Mouse (Mus musculus): ENCODE results near the gene Myb. TPM values are rescaled to one million over a fixed set of nuclear protein-coding genes. Genes with fewer than 3 reads are reported as not detected.

Gene Myb
- polyA plus RNA-seq, 1 experiment = 0.09 TPM

GRCm38 (mm10) chr10:21178711-21179110 lies 17.9 kb upstream of the Myb start:
- Histone ChIP-seq H3K9me3 (ENCODE audit: control insufficient read depth, low read length) (peaks cover 3% of the 10 kb centered on the region; the same call in 1 of the 2 replicates), H3K4me3 (replicated peaks) (no peak overlapping the region), H3K4me1 (ENCODE audit: control insufficient read depth) (no peaks in the 10 kb centered on the region; the same call in 1 of the 2 replicates), H3K36me3 (ENCODE audit: control insufficient read depth) (no peaks in the 10 kb centered on the region), H3K27me3 (ENCODE audit: control insufficient read depth) (no peaks in the 10 kb centered on the region)
- no peak for TF ChIP-seq TAL1 (IDR thresholded peaks at IDR 0.05; ENCODE audit: low read length)
- no peak for TF ChIP-seq GATA1 (IDR thresholded peaks at IDR 0.05; ENCODE audit: low read length)

- Histone ChIP-seq H3K9me3 (ENCODE audit: control insufficient read depth, low read length) (peaks cover 3% of the 10 kb centered on the region; the same call in 1 of the 2 replicates), H3K4me3 (replicated peaks) (no peak overlapping the region), H3K36me3 (ENCODE audit: control insufficient read depth) (no peaks in the 10 kb centered on the region), H3K4me1 (ENCODE audit: control insufficient read depth) (no peaks in the 10 kb centered on the region; the same call in 1 of the 2 replicates), H3K27me3 (ENCODE audit: control insufficient read depth) (no peaks in the 10 kb centered on the region)
- TF ChIP-seq GATA1 (IDR thresholded peaks at IDR 0.05; ENCODE audit: low read length) (no peak), TAL1 (IDR thresholded peaks at IDR 0.05; ENCODE audit: low read length) (no peak)
These were observed 17.5 kb upstream of the Myb start for GRCm38 (mm10) chr10:21178281-21178680.

GRCm38 (mm10) chr10:21172650-21173200 lies 11.9 kb upstream of the Myb start:
- Histone ChIP-seq H3K4me3 (replicated peaks) (no peak overlapping the region), H3K9me3 (ENCODE audit: control insufficient read depth, low read length) (peaks cover 7% of the 10 kb centered on the region)

DNA sequence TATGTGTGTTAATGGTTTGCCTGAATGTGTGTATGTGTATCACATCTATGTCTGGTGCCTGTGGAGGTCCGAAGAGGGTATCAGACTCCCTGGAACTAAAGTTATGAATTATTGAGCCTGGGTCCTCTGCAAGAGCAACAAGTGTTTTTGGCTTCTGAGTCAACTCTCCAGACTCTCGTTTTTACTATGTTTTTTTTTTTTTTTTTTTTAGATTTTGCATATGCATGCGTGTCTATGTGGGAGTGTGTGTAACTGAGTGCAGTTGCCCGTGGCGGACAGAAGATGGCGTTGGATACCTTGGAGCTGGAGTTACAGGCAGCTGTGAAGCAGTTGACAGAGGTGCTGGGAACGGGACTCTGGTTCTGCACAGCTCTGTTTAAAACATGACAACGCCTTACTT lies 7.7 kb upstream of the Myb start:
- no peaks in the 10 kb centered on the region for H3K27me3 ChIP-seq (ENCODE audit: control insufficient read depth)
- peaks cover 7% of the 10 kb centered on the region for H3K9me3 ChIP-seq (ENCODE audit: control insufficient read depth, low read length)
- TF ChIP-seq TAL1 (IDR thresholded peaks at IDR 0.05; ENCODE audit: low read length) (no peak), GATA1 (IDR thresholded peaks at IDR 0.05; ENCODE audit: low read length) (no peak)
- peaks cover 1% of the 10 kb centered on the region; the same call in 1 of the 2 replicates for H3K4me1 ChIP-seq (ENCODE audit: control insufficient read depth)
- no peak overlapping the region for H3K4me3 ChIP-seq (replicated peaks)
- no peaks in the 10 kb centered on the region for H3K36me3 ChIP-seq (ENCODE audit: control insufficient read depth)

More at GRCm38 (mm10) chr10:21172650-21173200, 11.9 kb upstream of the Myb start:
- no peak for TF ChIP-seq TAL1 (IDR thresholded peaks at IDR 0.05; ENCODE audit: low read length)
- TF ChIP-seq GATA1 (IDR thresholded peaks at IDR 0.05; ENCODE audit: low read length) = no peak
- no peaks in the 10 kb centered on the region for H3K27me3 ChIP-seq (ENCODE audit: control insufficient read depth)
- H3K4me1 ChIP-seq (ENCODE audit: control insufficient read depth) = no peaks in the 10 kb centered on the region; the same call in 1 of the 2 replicates
- H3K36me3 ChIP-seq (ENCODE audit: control insufficient read depth) = no peaks in the 10 kb centered on the region

DNA sequence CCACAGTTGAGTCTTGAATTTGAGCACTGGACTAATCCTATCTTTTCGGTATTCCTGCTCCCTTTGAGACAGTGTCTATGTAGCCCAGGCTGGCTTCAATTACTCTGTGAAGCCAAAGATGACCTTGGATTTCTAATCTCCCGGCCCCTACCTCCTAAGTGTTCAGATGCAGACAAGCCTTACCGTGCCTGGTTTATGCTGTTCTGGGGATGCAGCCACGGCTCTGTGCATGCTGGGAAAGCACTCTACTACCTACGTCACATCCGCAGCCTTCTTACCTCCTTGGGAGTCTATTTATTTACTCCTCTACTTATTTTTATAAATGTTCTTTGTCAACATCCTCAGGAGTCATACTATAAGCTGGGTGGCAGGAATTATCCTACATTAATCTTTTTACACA lies 7.1 kb upstream of the Myb start:
- Histone ChIP-seq H3K27me3 (ENCODE audit: control insufficient read depth) (no peaks in the 10 kb centered on the region), H3K9me3 (ENCODE audit: control insufficient read depth, low read length) (peaks cover 7% of the 10 kb centered on the region)
- TF ChIP-seq GATA1 (IDR thresholded peaks at IDR 0.05; ENCODE audit: low read length) (no peak), TAL1 (IDR thresholded peaks at IDR 0.05; ENCODE audit: low read length) (no peak)

GRCm38 (mm10) chr10:21167165-21167564 lies 6.4 kb upstream of the Myb start:
- peaks cover 2% of the 10 kb centered on the region for H3K27me3 ChIP-seq (ENCODE audit: control insufficient read depth)
- peaks cover 1% of the 10 kb centered on the region; the same call in 1 of the 2 replicates for H3K4me1 ChIP-seq (ENCODE audit: control insufficient read depth)
- no peak for TF ChIP-seq TAL1 (IDR thresholded peaks at IDR 0.05; ENCODE audit: low read length)
- no peak for TF ChIP-seq GATA1 (IDR thresholded peaks at IDR 0.05; ENCODE audit: low read length)
- no peak overlapping the region for H3K4me3 ChIP-seq (replicated peaks)
- peaks cover 7% of the 10 kb centered on the region for H3K9me3 ChIP-seq (ENCODE audit: control insufficient read depth, low read length)
- no peaks in the 10 kb centered on the region for H3K36me3 ChIP-seq (ENCODE audit: control insufficient read depth)

More for the DNA sequence above, 7.1 kb upstream of the Myb start:
- Histone ChIP-seq H3K4me1 (ENCODE audit: control insufficient read depth) (peaks cover 1% of the 10 kb centered on the region; the same call in 1 of the 2 replicates), H3K36me3 (ENCODE audit: control insufficient read depth) (no peaks in the 10 kb centered on the region), H3K4me3 (replicated peaks) (no peak overlapping the region)

DNA sequence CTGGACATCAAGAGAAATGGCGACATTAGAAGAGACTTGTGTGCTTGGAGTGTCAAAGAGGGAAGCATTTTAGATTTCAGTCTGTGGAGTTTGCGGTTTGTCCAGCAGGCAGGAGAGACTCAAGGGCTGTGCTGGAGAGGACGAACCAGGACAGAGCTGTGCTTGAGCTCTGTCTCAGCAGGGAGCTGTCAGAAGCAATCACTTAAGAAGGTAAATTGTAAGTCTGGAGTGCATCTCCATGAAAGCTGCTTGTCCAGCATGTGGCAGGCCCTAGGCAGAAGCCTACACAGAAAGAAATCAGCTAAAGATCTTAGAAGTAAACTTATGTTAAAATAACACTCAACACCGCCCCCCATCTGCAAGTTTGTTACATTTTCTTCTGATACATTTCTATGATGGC lies 4.6 kb upstream of the Myb start:
- H3K9me3 ChIP-seq (ENCODE audit: control insufficient read depth, low read length) = peaks cover 7% of the 10 kb centered on the region
- no peak for TF ChIP-seq TAL1 (IDR thresholded peaks at IDR 0.05; ENCODE audit: low read length)
- TF ChIP-seq GATA1 (IDR thresholded peaks at IDR 0.05; ENCODE audit: low read length) = no peak
- no peaks in the 10 kb centered on the region for H3K36me3 ChIP-seq (ENCODE audit: control insufficient read depth)
- H3K27me3 ChIP-seq (ENCODE audit: control insufficient read depth) = peaks cover 19% of the 10 kb centered on the region
- peaks cover 15% of the 10 kb centered on the region for H3K4me1 ChIP-seq (ENCODE audit: control insufficient read depth)
- H3K4me3 ChIP-seq (replicated peaks) = no peak overlapping the region

DNA sequence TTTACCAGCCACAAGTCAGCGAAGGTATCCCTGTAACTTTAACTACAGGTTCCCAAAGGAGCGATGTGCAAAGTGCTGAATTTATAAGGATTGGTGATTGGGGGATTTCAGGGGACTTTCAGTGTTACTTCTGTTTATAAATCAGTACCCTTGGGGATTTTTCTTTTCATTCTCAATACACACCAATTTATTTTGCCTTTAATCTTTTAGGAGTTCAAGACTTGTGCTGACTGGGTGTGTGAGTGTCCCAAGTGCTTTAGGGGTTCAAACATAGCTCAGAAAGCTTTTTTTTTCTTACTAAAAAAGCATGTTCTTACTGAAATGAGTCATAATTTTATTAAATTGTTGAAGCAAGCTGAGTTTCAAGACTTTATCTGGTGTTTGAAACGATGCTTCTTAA lies 1.3 kb upstream of the Myb start:
- H3K27me3 ChIP-seq (ENCODE audit: control insufficient read depth) = peaks cover 36% of the 10 kb centered on the region
- H3K36me3 ChIP-seq (ENCODE audit: control insufficient read depth) = no peaks in the 10 kb centered on the region
- no peak for TF ChIP-seq GATA1 (IDR thresholded peaks at IDR 0.05; ENCODE audit: low read length)
- TF ChIP-seq TAL1 (IDR thresholded peaks at IDR 0.05; ENCODE audit: low read length) = no peak
- peaks cover 40% of the 10 kb centered on the region for H3K4me1 ChIP-seq (ENCODE audit: control insufficient read depth)
- no peaks in the 10 kb centered on the region for H3K9me3 ChIP-seq (ENCODE audit: control insufficient read depth, low read length)
- H3K4me3 ChIP-seq (replicated peaks) = no peak overlapping the region

GRCm38 (mm10) chr10:21161359-21162094 lies 743 bp upstream of the Myb start:
- TF ChIP-seq TAL1 (IDR thresholded peaks at IDR 0.05; ENCODE audit: low read length) (no peak), GATA1 (IDR thresholded peaks at IDR 0.05; ENCODE audit: low read length) (no peak)
- Histone ChIP-seq H3K36me3 (ENCODE audit: control insufficient read depth) (no peaks in the 10 kb centered on the region), H3K4me3 (replicated peaks) (peak overlapping the region; percentile 80), H3K4me1 (ENCODE audit: control insufficient read depth) (peaks cover 42% of the 10 kb centered on the region), H3K27me3 (ENCODE audit: control insufficient read depth) (peaks cover 36% of the 10 kb centered on the region), H3K9me3 (ENCODE audit: control insufficient read depth, low read length) (no peaks in the 10 kb centered on the region)

Data from erythroblast, embryonic 14.5 days (primary cell).